Mouse (Mus musculus): Measurements from ENCODE around the gene Kif3a. TPM values are rescaled to one million over a fixed set of nuclear protein-coding genes. Genes with fewer than 3 reads are reported as not detected.
"Not testable (repeated sequence)": the region's sequence is repeated elsewhere in the genome, so short reads cannot be mapped to it uniquely, and the experiment has no call there.

Kif3a gene
- total RNA-seq, 2 experiments from 2014 or later: 169 to 171 TPM

GRCm38 (mm10) chr11:53541222-53541621 lies 26.0 kb upstream of the Kif3a start:
- intact Hi-C loops (cut with DNase I): no loop called here
- DNase-seq: no peak

GRCm38 (mm10) chr11:53543021-53543420 lies 24.2 kb upstream of the Kif3a start:
- no peak for DNase-seq
- intact Hi-C loops (cut with DNase I): no loop called here

GRCm38 (mm10) chr11:53546271-53546670 lies 20.9 kb upstream of the Kif3a start:
- DNase-seq: peak; percentile 80
- intact Hi-C loops (cut with DNase I): no loop called here

GRCm38 (mm10) chr11:53547566-53547965 lies 19.6 kb upstream of the Kif3a start:
- intact Hi-C loops (cut with DNase I): no loop called here

GRCm38 (mm10) chr11:53548036-53548605 lies 19.1 kb upstream of the Kif3a start:
- intact Hi-C loops (cut with DNase I): no loop called here
- DNase-seq: no peak

More at GRCm38 (mm10) chr11:53547566-53547965, 19.6 kb upstream of the Kif3a start:
- no peak for DNase-seq

- DNase-seq: no peak
- intact Hi-C loops (cut with DNase I): no loop called here
Observed at GRCm38 (mm10) chr11:53550714-53551113, 16.5 kb upstream of the Kif3a start.

- peak; percentile 70 for DNase-seq
- intact Hi-C loops (cut with DNase I): no loop called here
Observed at GRCm38 (mm10) chr11:53551754-53552153, 15.4 kb upstream of the Kif3a start.

GRCm38 (mm10) chr11:53556529-53556928 lies 10.7 kb upstream of the Kif3a start:
- intact Hi-C loops (cut with DNase I); DNase-seq: not testable (repeated sequence)

GRCm38 (mm10) chr11:53557992-53558391 lies 9.2 kb upstream of the Kif3a start:
- DNase-seq; intact Hi-C loops (cut with DNase I): not testable (repeated sequence)

GRCm38 (mm10) chr11:53559980-53560379 lies 7.2 kb upstream of the Kif3a start:
- DNase-seq; intact Hi-C loops (cut with DNase I): not testable (repeated sequence)

GRCm38 (mm10) chr11:53561986-53562385 lies 5.2 kb upstream of the Kif3a start:
- intact Hi-C loops (cut with DNase I): no loop called here
- DNase-seq: no peak

- intact Hi-C loops (cut with DNase I): loop anchor here (5.0 kb wide), 1 partner anchor 99 kb away; no protein-coding TSS in a partner anchor
- DNase-seq: no peak
Observed at GRCm38 (mm10) chr11:53566646-53567045, 533 bp upstream of the Kif3a start.

- DNase-seq: no peak
- intact Hi-C loops (cut with DNase I): no loop called here
Observed at GRCm38 (mm10) chr11:53580562-53580961, 13.4 kb downstream of the Kif3a start.

GRCm38 (mm10) chr11:53583151-53583550 lies 16.0 kb downstream of the Kif3a start:
- DNase-seq: peak; percentile 10
- intact Hi-C loops (cut with DNase I): no loop called here

GRCm38 (mm10) chr11:53584849-53585248 lies 17.7 kb downstream of the Kif3a start:
- peak; percentile 6 for DNase-seq

GRCm38 (mm10) chr11:53585510-53585909 lies 18.3 kb downstream of the Kif3a start:
- intact Hi-C loops (cut with DNase I): loop anchor here (5.0 kb wide), 1 partner anchor 113 kb away; the partner anchor contains the start of gene Gm9837

More at GRCm38 (mm10) chr11:53584849-53585248, 17.7 kb downstream of the Kif3a start:
- intact Hi-C loops (cut with DNase I): loop anchor here (5.0 kb wide), 1 partner anchor 113 kb away; the partner anchor contains the start of gene Gm9837

GRCm38 (mm10) chr11:53588279-53588678 lies 21.1 kb downstream of the Kif3a start:
- DNase-seq: no peak
- intact Hi-C loops (cut with DNase I): loop anchor here (5.0 kb wide), 1 partner anchor 116 kb away; the partner anchor contains the start of gene Gm9837

More at GRCm38 (mm10) chr11:53585510-53585909, 18.3 kb downstream of the Kif3a start:
- no peak for DNase-seq

- intact Hi-C loops (cut with DNase I): no loop called here
- DNase-seq: peak; percentile 56
Observed at GRCm38 (mm10) chr11:53590368-53590768, 23.2 kb downstream of the Kif3a start.

GRCm38 (mm10) chr11:53591116-53591515 lies 23.9 kb downstream of the Kif3a start:
- no peak for DNase-seq
- intact Hi-C loops (cut with DNase I): no loop called here

- intact Hi-C loops (cut with DNase I): no loop called here
- DNase-seq: no peak
Observed at GRCm38 (mm10) chr11:53604983-53605382, 37.8 kb downstream of the Kif3a start.

- intact Hi-C loops (cut with DNase I): no loop called here
Observed at GRCm38 (mm10) chr11:53605609-53606008, 38.4 kb downstream of the Kif3a start.

GRCm38 (mm10) chr11:53609231-53609630 lies 42.1 kb downstream of the Kif3a start:
- intact Hi-C loops (cut with DNase I): no loop called here

More at GRCm38 (mm10) chr11:53605609-53606008, 38.4 kb downstream of the Kif3a start:
- no peak for DNase-seq

More at GRCm38 (mm10) chr11:53609231-53609630, 42.1 kb downstream of the Kif3a start:
- no peak for DNase-seq
